25 mouse cellular contexts compared by ENCODE assay signal in the genomic region with DNA sequence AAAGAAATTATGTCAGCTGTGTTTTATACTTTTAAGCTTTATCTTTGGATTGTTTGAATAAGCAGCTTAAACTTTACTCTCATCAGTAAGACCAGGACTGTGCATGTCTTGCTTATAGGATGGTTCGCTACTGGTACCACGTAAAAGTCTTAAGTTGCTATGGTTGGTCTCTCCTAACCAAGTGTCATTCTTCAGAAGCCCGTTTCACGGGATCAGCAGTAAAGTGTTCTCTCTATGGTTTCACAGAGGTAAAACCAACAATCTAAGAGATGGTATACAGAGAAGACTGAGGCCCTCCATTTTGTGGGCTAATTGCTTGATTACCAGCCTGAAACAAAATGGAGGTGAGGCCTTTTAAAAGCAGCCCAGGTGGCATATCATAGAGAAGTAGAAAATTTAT.
DNase-seq lines count a peak whose midpoint lies in the region; ATAC-seq and TF ChIP-seq lines count a peak whose summit lies in the region.
"Had no signal": no experiment of that assay in that cellular context is flagged by ENCODE, and none has a peak within 500 bp of the region (broad histone marks: within the 10 kb centered on the region; RNA-seq: fewer than 3 reads in every experiment).

No protein-coding gene starts in this region.

- no peak for DNase-seq in forebrain, embryonic 10.5 days (ENCODE audit: extremely low spot score, low spot score)
- DNase-seq in forebrain, embryonic 14.5 days (ENCODE audit: low spot score), result no peak
- no peak for DNase-seq in layer of hippocampus, adult 2 months (ENCODE audit: low spot score in 2 of 2)
- no peak for DNase-seq in right cerebral cortex, postnatal 36 days (ENCODE audit: low spot score in 2 of 2)
- DNase-seq: adrenal gland, postnatal 14 days; cerebellum, adult 11-12 months; cerebellum, postnatal 36 days; gastrocnemius, adult 2 months; heart, adult 18-20 months; heart, postnatal 36 days; lung, postnatal 4 days; right cerebral cortex, postnatal 25 days; thymus, adult 2 months had no signal

- no peaks in the 10 kb centered on the region for H3K9me3 ChIP-seq in forebrain, embryonic 13.5 days (replicated peaks)
- H3K9me3 ChIP-seq in forebrain, embryonic 10.5 days, result no peaks in the 10 kb centered on the region
- no peaks in the 10 kb centered on the region for H3K9me3 ChIP-seq in forebrain, embryonic 14.5 days (replicated peaks; ENCODE audit: control insufficient read depth, low read length)
- H3K9me3 ChIP-seq in hindbrain, embryonic 15.5 days, result no peaks in the 10 kb centered on the region
- H3K9me3 ChIP-seq in midbrain, embryonic 16.5 days (replicated peaks; ENCODE audit: control insufficient read depth, low read length, poor library complexity, severe bottlenecking), result no peaks in the 10 kb centered on the region
- no peaks in the 10 kb centered on the region for H3K9me3 ChIP-seq in kidney, embryonic 16.5 days (ENCODE audit: low read length)
- H3K9me3 ChIP-seq: embryonic facial prominence, embryonic 15.5 days; heart, embryonic 13.5 days; intestine, embryonic 15.5 days; kidney, embryonic 15.5 days; lung, embryonic 15.5 days had no signal

- no peak for TF ChIP-seq CTCF in layer of hippocampus, adult 2 months (conservative IDR thresholded peaks at IDR 0.05)

- no peak overlapping the region for H3K4me3 ChIP-seq in forebrain, embryonic 13.5 days
- H3K4me3 ChIP-seq in forebrain, embryonic 10.5 days, result no peak overlapping the region
- no peak overlapping the region for H3K4me3 ChIP-seq in forebrain, embryonic 14.5 days (ENCODE audit: low read depth, low read length)
- H3K4me3 ChIP-seq in hindbrain, embryonic 15.5 days, result no peak overlapping the region
- H3K4me3 ChIP-seq in midbrain, embryonic 16.5 days (ENCODE audit: low read depth, low read length), result peak overlapping the region; percentile 18
- H3K4me3 ChIP-seq in kidney, embryonic 16.5 days (ENCODE audit: low read length), result no peak overlapping the region
- no peak overlapping the region for H3K4me3 ChIP-seq in layer of hippocampus, adult 2 months
- H3K4me3 ChIP-seq: embryonic facial prominence, embryonic 15.5 days; gastrocnemius, adult 2 months; heart, embryonic 13.5 days; intestine, embryonic 15.5 days; kidney, embryonic 15.5 days; lung, embryonic 15.5 days had no signal

- H3K27ac ChIP-seq in forebrain, embryonic 13.5 days, result peak overlapping the region; percentile 51
- H3K27ac ChIP-seq in forebrain, embryonic 10.5 days, result no peak overlapping the region
- peak overlapping the region; percentile 67 for H3K27ac ChIP-seq in forebrain, embryonic 14.5 days (ENCODE audit: low read depth, low read length)
- peak overlapping the region; percentile 86 for H3K27ac ChIP-seq in hindbrain, embryonic 15.5 days (replicated peaks)
- H3K27ac ChIP-seq in midbrain, embryonic 16.5 days (ENCODE audit: low read length), result peak overlapping the region; percentile 90
- no peak overlapping the region for H3K27ac ChIP-seq in kidney, embryonic 16.5 days (ENCODE audit: low read length)
- no peak overlapping the region for H3K27ac ChIP-seq in layer of hippocampus, adult 2 months
- H3K27ac ChIP-seq: embryonic facial prominence, embryonic 15.5 days; gastrocnemius, adult 2 months; heart, embryonic 13.5 days; intestine, embryonic 15.5 days; kidney, embryonic 15.5 days; liver, embryonic 14.5 days; lung, embryonic 15.5 days had no signal

- 0 out of 2 replicates have a peak, but pooled peaks cover 17% of the 10 kb centered on the region for H3K4me1 ChIP-seq in forebrain, embryonic 13.5 days
- peaks cover 9% of the 10 kb centered on the region; the same call in 1 of the 2 replicates for H3K4me1 ChIP-seq in forebrain, embryonic 10.5 days
- peaks cover 3% of the 10 kb centered on the region; the same call in 1 of the 2 replicates for H3K4me1 ChIP-seq in forebrain, embryonic 14.5 days (ENCODE audit: control insufficient read depth, insufficient read depth, low read length)
- peaks cover 8% of the 10 kb centered on the region; the same call in 1 of the 2 replicates for H3K4me1 ChIP-seq in hindbrain, embryonic 15.5 days (replicated peaks)
- peaks cover 49% of the 10 kb centered on the region for H3K4me1 ChIP-seq in midbrain, embryonic 16.5 days (ENCODE audit: control insufficient read depth, insufficient read depth, low read length)
- H3K4me1 ChIP-seq in kidney, embryonic 16.5 days (ENCODE audit: insufficient read depth, low read length), result no peaks in the 10 kb centered on the region
- H3K4me1 ChIP-seq: embryonic facial prominence, embryonic 15.5 days; heart, embryonic 13.5 days; intestine, embryonic 15.5 days; kidney, embryonic 15.5 days; lung, embryonic 15.5 days had no signal

- no peaks in the 10 kb centered on the region for H3K27me3 ChIP-seq in forebrain, embryonic 13.5 days
- H3K27me3 ChIP-seq in forebrain, embryonic 10.5 days (ENCODE audit: poor library complexity, severe bottlenecking), result no peaks in the 10 kb centered on the region
- H3K27me3 ChIP-seq in forebrain, embryonic 14.5 days (replicated peaks; ENCODE audit: control insufficient read depth, insufficient read depth, low read length), result no peaks in the 10 kb centered on the region
- H3K27me3 ChIP-seq in hindbrain, embryonic 15.5 days, result no peaks in the 10 kb centered on the region
- H3K27me3 ChIP-seq in midbrain, embryonic 16.5 days (ENCODE audit: control insufficient read depth, insufficient read depth, low read depth, low read length), result no peaks in the 10 kb centered on the region
- H3K27me3 ChIP-seq in kidney, embryonic 16.5 days (ENCODE audit: insufficient read depth, low read length), result no peaks in the 10 kb centered on the region
- H3K27me3 ChIP-seq: embryonic facial prominence, embryonic 15.5 days; heart, embryonic 13.5 days; intestine, embryonic 15.5 days; kidney, embryonic 15.5 days; lung, embryonic 15.5 days had no signal

- no peak overlapping the region for H3K4me2 ChIP-seq in forebrain, embryonic 13.5 days
- H3K4me2 ChIP-seq in forebrain, embryonic 14.5 days (ENCODE audit: low read length), result no peak overlapping the region
- peak overlapping the region; percentile 40 for H3K4me2 ChIP-seq in hindbrain, embryonic 15.5 days
- peak overlapping the region; percentile 45 for H3K4me2 ChIP-seq in midbrain, embryonic 16.5 days (ENCODE audit: low read length)
- no peak overlapping the region for H3K4me2 ChIP-seq in kidney, embryonic 16.5 days (replicated peaks; ENCODE audit: low read depth, low read length)
- H3K4me2 ChIP-seq: embryonic facial prominence, embryonic 15.5 days; heart, embryonic 13.5 days; intestine, embryonic 15.5 days; kidney, embryonic 15.5 days; lung, embryonic 15.5 days had no signal

- 86% methylated on average over 4 of the region's 4 CpGs for WGBS in forebrain, embryonic 13.5 days
- 92% methylated on average over 4 of the region's 4 CpGs for WGBS in forebrain, embryonic 10.5 days
- WGBS in forebrain, embryonic 14.5 days, result 80% methylated on average over 4 of the region's 4 CpGs
- 55% methylated on average over 4 of the region's 4 CpGs for WGBS in hindbrain, embryonic 15.5 days
- WGBS in midbrain, embryonic 16.5 days, result 38% methylated on average over 4 of the region's 4 CpGs
- 77% methylated on average over 4 of the region's 4 CpGs for WGBS in kidney, embryonic 16.5 days

- no peaks in the 10 kb centered on the region for H3K36me3 ChIP-seq in forebrain, embryonic 13.5 days (ENCODE audit: poor library complexity, severe bottlenecking)
- H3K36me3 ChIP-seq in forebrain, embryonic 10.5 days (replicated peaks), result no peaks in the 10 kb centered on the region
- H3K36me3 ChIP-seq in forebrain, embryonic 14.5 days (ENCODE audit: control insufficient read depth, insufficient read depth, low read length), result no peaks in the 10 kb centered on the region
- no peaks in the 10 kb centered on the region for H3K36me3 ChIP-seq in hindbrain, embryonic 15.5 days
- no peaks in the 10 kb centered on the region for H3K36me3 ChIP-seq in midbrain, embryonic 16.5 days (ENCODE audit: control insufficient read depth, insufficient read depth, low read length)
- H3K36me3 ChIP-seq in kidney, embryonic 16.5 days (ENCODE audit: insufficient read depth, low read length), result no peaks in the 10 kb centered on the region
- H3K36me3 ChIP-seq: embryonic facial prominence, embryonic 15.5 days; heart, embryonic 13.5 days; intestine, embryonic 15.5 days; kidney, embryonic 15.5 days; lung, embryonic 15.5 days had no signal

- no peak for ATAC-seq in forebrain, embryonic 13.5 days
- peak; percentile 35; the same call in 1 of the 2 replicates for ATAC-seq in forebrain, embryonic 14.5 days
- ATAC-seq in hindbrain, embryonic 15.5 days (ENCODE audit: low FRiP score, low read depth), result peak; percentile 36; the same call in 1 of the 2 replicates
- ATAC-seq in midbrain, embryonic 16.5 days, result peak; percentile 54
- no peak for ATAC-seq in kidney, embryonic 16.5 days (ENCODE audit: low FRiP score, low TSS enrichment)
- ATAC-seq: CD4-positive, CD25-positive, alpha-beta regulatory T cell, adult 4 months; intestine, embryonic 15.5 days; Patski had no signal

- no peak overlapping the region for H3K9ac ChIP-seq in forebrain, embryonic 13.5 days
- no peak overlapping the region for H3K9ac ChIP-seq in forebrain, embryonic 14.5 days (ENCODE audit: low read length)
- no peak overlapping the region for H3K9ac ChIP-seq in hindbrain, embryonic 15.5 days
- H3K9ac ChIP-seq in midbrain, embryonic 16.5 days (ENCODE audit: low read depth, low read length), result peak overlapping the region; percentile 42
- H3K9ac ChIP-seq in kidney, embryonic 16.5 days (replicated peaks; ENCODE audit: low read length), result no peak overlapping the region
- H3K9ac ChIP-seq: embryonic facial prominence, embryonic 15.5 days; heart, embryonic 13.5 days; intestine, embryonic 15.5 days; kidney, embryonic 15.5 days; liver, embryonic 14.5 days; lung, embryonic 15.5 days had no signal

Comparison
In these comparisons a context has a peak if more than half of its experiments do, and no peak if none do; other contexts are left out.
1. ATAC-seq: peak in forebrain, embryonic 14.5 days (single experiment), hindbrain, embryonic 15.5 days (single experiment) and midbrain, embryonic 16.5 days (single experiment); none in forebrain, embryonic 13.5 days (single experiment) and kidney, embryonic 16.5 days (single experiment).
2. H3K27ac ChIP-seq: peak in forebrain, embryonic 13.5 days (single experiment), forebrain, embryonic 14.5 days (single experiment), hindbrain, embryonic 15.5 days (single experiment) and midbrain, embryonic 16.5 days (single experiment); none in forebrain, embryonic 10.5 days (single experiment), kidney, embryonic 16.5 days (single experiment) and layer of hippocampus, adult 2 months (single experiment).
3. H3K4me2 ChIP-seq: peak in hindbrain, embryonic 15.5 days (single experiment) and midbrain, embryonic 16.5 days (single experiment); none in forebrain, embryonic 13.5 days (single experiment), forebrain, embryonic 14.5 days (single experiment) and kidney, embryonic 16.5 days (single experiment).